Mouse (Mus musculus) limb, embryonic 11.5 days (tissue): ENCODE data around the gene Park7. TPM values are rescaled to one million over a fixed set of nuclear protein-coding genes. Genes with fewer than 3 reads are reported as not detected.
A peak's percentile ranks its signal among the peaks of the same experiment; 100 is the strongest.

Experiments used
- ATAC-seq: fragments of 200-750 bp; cut with Nextera tagmentation; 2 replicates; pipeline ENCODE4 v1.8.0; 2017; ENCODE audit warnings: low read depth; ENCODE audit not compliant: insufficient number of reproducible peaks, low FRiP score, low TSS enrichment
- DNase-seq: peaks from one replicate; pipeline ENCODE4 v3.0.0-alpha.2; 2015; ENCODE audit warnings: low spot score
- H3K27ac ChIP-seq: fragments of 300-500 bp; sonication (generic); replicated peaks from 2 replicates; pipeline ENCODE4 v1.5.1; 2014; ENCODE audit warnings: low read depth, mild to moderate bottlenecking, low read length
- H3K27me3 ChIP-seq: fragments of 300-500 bp; sonication (generic); 2 replicates; pipeline ENCODE4 v1.6.1; 2014; ENCODE audit warnings: mild to moderate bottlenecking, low read length, mixed read lengths; ENCODE audit not compliant: control insufficient read depth, insufficient read depth
- H3K36me3 ChIP-seq: fragments of 300-500 bp; sonication (generic); 2 replicates; pipeline ENCODE4 v1.6.1; 2014; ENCODE audit warnings: mild to moderate bottlenecking, low read length, moderate library complexity, mixed read lengths; ENCODE audit not compliant: control insufficient read depth, insufficient read depth
- H3K4me1 ChIP-seq: fragments of 300-500 bp; sonication (generic); 2 replicates; pipeline ENCODE4 v1.6.1; 2014; ENCODE audit warnings: low read length, mixed read lengths; ENCODE audit not compliant: control insufficient read depth, insufficient read depth
- H3K4me2 ChIP-seq: fragments of 300-500 bp; sonication (generic); 2 replicates; pipeline ENCODE4 v1.6.1; 2014; ENCODE audit warnings: low read depth, mild to moderate bottlenecking, moderate library complexity; ENCODE audit not compliant: severe bottlenecking
- H3K4me3 ChIP-seq: fragments of 300-500 bp; sonication (generic); 2 replicates; pipeline ENCODE4 v1.5.1; 2014; ENCODE audit warnings: low read depth, low read length
- H3K9ac ChIP-seq: fragments of 300-500 bp; sonication (generic); 2 replicates; pipeline ENCODE4 v1.6.1; 2014; ENCODE audit warnings: mild to moderate bottlenecking, low read length
- H3K9me3 ChIP-seq: fragments of 300-500 bp; sonication (generic); 2 replicates; pipeline ENCODE4 v1.6.1; 2016; ENCODE audit warnings: low read length; ENCODE audit not compliant: control insufficient read depth
- WGBS: fragments of 180-500 bp; shearing (Covaris S2); extraction: QIAGEN DNeasy Blood & Tissue Kit; methylation state at CpG from one replicate; pipeline ENCODE4 v1.1.7; 2014; 5-methylcytosine and 5-hydroxymethylcytosine counted together
- polyA plus RNA-seq: library from polyadenylated mRNA; unstranded; fragments of >200 nt; fragmentation: Nextera tagmentation; extraction: Ambion mirVana; gene quantifications from 2 replicates; pipeline ENCODE4 v1.2.1, GENCODE M21; 2014

The Park7 gene
- polyA plus RNA-seq, 1 experiment from 2014 or later: 501 TPM

GRCm38 (mm10) chr4:150924308-150924707 is 10.1 kb upstream of the Park7 start:
- no peak overlapping the region for H3K4me3 ChIP-seq
- no peaks in the 10 kb centered on the region for H3K36me3 ChIP-seq
- no peak overlapping the region for H3K4me2 ChIP-seq
- no peak overlapping the region for H3K27ac ChIP-seq
- H3K27me3 ChIP-seq: no peaks in the 10 kb centered on the region
- no peaks in the 10 kb centered on the region for H3K4me1 ChIP-seq
- H3K9ac ChIP-seq: no peak overlapping the region
- ATAC-seq: no peak
- 86% methylated on average over 13 of the region's 13 CpGs for WGBS
- no peaks in the 10 kb centered on the region for H3K9me3 ChIP-seq
- no peak for DNase-seq

GRCm38 (mm10) chr4:150921206-150921605 is 7.0 kb upstream of the Park7 start:
- Histone ChIP-seq H3K4me2 (no peak overlapping the region), H3K27me3 (no peaks in the 10 kb centered on the region), H3K9ac (no peak overlapping the region), H3K4me1 (no peaks in the 10 kb centered on the region), H3K27ac (no peak overlapping the region), H3K9me3 (no peaks in the 10 kb centered on the region), H3K36me3 (no peaks in the 10 kb centered on the region), H3K4me3 (no peak overlapping the region)
- WGBS: 79% methylated on average over 8 of the region's 8 CpGs
- DNase-seq (no peak), ATAC-seq (no peak)

GRCm38 (mm10) chr4:150917336-150918027 is 3.2 kb upstream of the Park7 start:
- no peak overlapping the region for H3K4me2 ChIP-seq
- H3K9me3 ChIP-seq: no peaks in the 10 kb centered on the region

GRCm38 (mm10) chr4:150915181-150915906 is 1.1 kb upstream of the Park7 start:
- ATAC-seq (no peak), DNase-seq (no peak)
- Histone ChIP-seq H3K4me2 (peak overlapping the region; percentile 77), H3K27ac (no peak overlapping the region), H3K27me3 (no peaks in the 10 kb centered on the region), H3K4me3 (peak overlapping the region; percentile 65; the same call in 1 of the 2 replicates), H3K9me3 (no peaks in the 10 kb centered on the region), H3K9ac (peak overlapping the region; percentile 80), H3K36me3 (no peaks in the 10 kb centered on the region), H3K4me1 (peaks cover 9% of the 10 kb centered on the region; the same call in 1 of the 2 replicates)
- 69% methylated on average over 10 of the region's 10 CpGs for WGBS

More at GRCm38 (mm10) chr4:150917336-150918027, 3.2 kb upstream of the Park7 start:
- Histone ChIP-seq H3K4me3 (no peak overlapping the region), H3K36me3 (no peaks in the 10 kb centered on the region), H3K4me1 (peaks cover 9% of the 10 kb centered on the region; the same call in 1 of the 2 replicates), H3K27ac (no peak overlapping the region), H3K27me3 (no peaks in the 10 kb centered on the region), H3K9ac (no peak overlapping the region)
- 76% methylated on average over 8 of the region's 8 CpGs for WGBS
- ATAC-seq (no peak), DNase-seq (no peak)

GRCm38 (mm10) chr4:150913743-150914142 is 494 bp downstream of the Park7 start:
- peak overlapping the region; percentile 70 for H3K9ac ChIP-seq
- H3K27me3 ChIP-seq: no peaks in the 10 kb centered on the region
- DNase-seq: no peak
- no peak for ATAC-seq
- H3K36me3 ChIP-seq: no peaks in the 10 kb centered on the region
- peaks cover 9% of the 10 kb centered on the region; the same call in 1 of the 2 replicates for H3K4me1 ChIP-seq
- peak overlapping the region; percentile 65 for H3K27ac ChIP-seq
- peak overlapping the region; percentile 65 for H3K4me3 ChIP-seq
- H3K9me3 ChIP-seq: no peaks in the 10 kb centered on the region
- WGBS: 25% methylated on average over 12 of the region's 12 CpGs
- H3K4me2 ChIP-seq: peak overlapping the region; percentile 77

- no peak for DNase-seq
- Histone ChIP-seq H3K4me2 (peak overlapping the region; percentile 52; the same call in 1 of the 2 replicates), H3K27me3 (no peaks in the 10 kb centered on the region), H3K9ac (peak overlapping the region; percentile 52; the same call in 1 of the 2 replicates), H3K4me3 (peak overlapping the region; percentile 93; the same call in 1 of the 2 replicates), H3K27ac (no peak overlapping the region), H3K9me3 (no peaks in the 10 kb centered on the region), H3K36me3 (peaks cover 4% of the 10 kb centered on the region; the same call in 1 of the 2 replicates), H3K4me1 (peaks cover 9% of the 10 kb centered on the region; the same call in 1 of the 2 replicates)
- 86% methylated on average over 19 of the region's 19 CpGs for WGBS
- ATAC-seq: peak; percentile 5; the same call in 1 of the 2 replicates
Measured at GRCm38 (mm10) chr4:150910164-150910951, 3.9 kb downstream of the Park7 start.

GRCm38 (mm10) chr4:150909451-150910156 is 4.6 kb downstream of the Park7 start:
- WGBS: under 1% methylated on average over 41 of the region's 56 CpGs
- peak overlapping the region; percentile 87 for H3K9ac ChIP-seq
- peak overlapping the region; percentile 81 for H3K27ac ChIP-seq
- peaks cover 8% of the 10 kb centered on the region; the same call in 1 of the 2 replicates for H3K36me3 ChIP-seq
- peak overlapping the region; percentile 52 for H3K4me2 ChIP-seq
- no peaks in the 10 kb centered on the region for H3K27me3 ChIP-seq
- peaks cover 3% of the 10 kb centered on the region; the same call in 1 of the 2 replicates for H3K4me1 ChIP-seq
- peak overlapping the region; percentile 93 for H3K4me3 ChIP-seq
- no peaks in the 10 kb centered on the region for H3K9me3 ChIP-seq
- DNase-seq: peak; percentile 100
- peak; percentile 88 for ATAC-seq
